Mouse (Mus musculus) bone marrow, adult 2 months (tissue): ENCODE data around the gene Kif24. TPM values are rescaled to one million over a fixed set of nuclear protein-coding genes. Genes with fewer than 3 reads are reported as not detected.

ENCODE experiments used
- H3K27ac ChIP-seq: fragments of 200-500 bp; 2 replicates; pipeline ENCODE4 v1.5.1; 2012; ENCODE audit warnings: low read depth, mild to moderate bottlenecking, control low read depth, inconsistent platforms, low read length; ENCODE audit not compliant: control insufficient read depth, poor library complexity, insufficient read depth
- H3K4me1 ChIP-seq: fragments of 200-500 bp; 2 replicates; pipeline ENCODE4 v1.6.1; 2011; ENCODE audit warnings: low read length; ENCODE audit not compliant: control insufficient read depth, insufficient read depth
- H3K4me3 ChIP-seq: fragments of 200-500 bp; replicated peaks from 2 replicates; pipeline ENCODE3; 2011; ENCODE audit warnings: mild to moderate bottlenecking, low read depth, low read length, control low read depth; ENCODE audit not compliant: control insufficient read depth
- CTCF ChIP-seq: fragments of 200-500 bp; IDR thresholded peaks from 2 replicates; pipeline ENCODE4 v1.5.1; 2011; ENCODE audit warnings: low read length, control low read depth; ENCODE audit not compliant: control insufficient read depth, insufficient read depth
- POLR2A ChIP-seq: fragments of 200-500 bp; IDR thresholded peaks from 2 replicates; pipeline ENCODE4 v1.6.1; 2011; ENCODE audit warnings: low read depth, mild to moderate bottlenecking, control low read depth, low read length, borderline replicate concordance; ENCODE audit not compliant: control insufficient read depth
- WGBS: fragments of 180-500 bp; shearing (Covaris S2); methylation state at CpG from one replicate; pipeline ENCODE4 v1.1.7; 2018; 5-methylcytosine and 5-hydroxymethylcytosine counted together
- polyA plus RNA-seq: library from polyadenylated mRNA; stranded (reverse); fragments of >200 nt; gene quantifications from 2 replicates; pipeline ENCODE4 v1.2.4, GENCODE M21; 2011; ENCODE audit warnings: low replicate concordance; ENCODE audit not compliant: missing spikeins, insufficient read depth, insufficient read length

The Kif24 gene
- polyA plus RNA-seq = 11.5 and 17.6 TPM in 2 replicates

- Histone ChIP-seq H3K4me3 (peak within 1 kb of the TSS; percentile 78), H3K4me1 (peaks cover 2% of the 10 kb centered on the region; the same call in 1 of the 2 replicates), H3K27ac (peak within 1 kb of the TSS; percentile 46)
- WGBS = under 1% methylated on average over 70 of the region's 70 CpGs
- TF ChIP-seq POLR2A (peak; percentile 48; the same call in 1 of the 2 replicates), CTCF (no peak)
Observed at GRCm38 (mm10) chr4:41464345-41465286, at the start of gene Kif24, which contains the start of gene Nudt2. Kif24 (minus strand) TSS chr4:41464887. Nudt2 (plus strand) TSS chr4:41465151.

GRCm38 (mm10) chr4:41513714-41514113 lies 49.0 kb upstream of the Kif24 start:
- H3K4me3 ChIP-seq = no peak overlapping the region
- no peak overlapping the region for H3K27ac ChIP-seq
- no peaks in the 10 kb centered on the region for H3K4me1 ChIP-seq
- no peak for TF ChIP-seq CTCF
- no peak for TF ChIP-seq POLR2A
- 25% methylated on average over 8 of the region's 8 CpGs for WGBS

- Histone ChIP-seq H3K4me3 (no peak overlapping the region), H3K4me1 (no peaks in the 10 kb centered on the region), H3K27ac (no peak overlapping the region)
- WGBS = 50% methylated on average over 4 of the region's 4 CpGs
- TF ChIP-seq CTCF = no peak
- TF ChIP-seq POLR2A = no peak
Observed at GRCm38 (mm10) chr4:41513309-41513708, 48.6 kb upstream of the Kif24 start.

GRCm38 (mm10) chr4:41507998-41508397 lies 43.3 kb upstream of the Kif24 start:
- H3K27ac ChIP-seq = no peak overlapping the region
- no peak overlapping the region for H3K4me3 ChIP-seq
- WGBS = 52% methylated on average over 7 of the region's 7 CpGs
- TF ChIP-seq POLR2A (no peak), CTCF (no peak)
- peaks cover 2% of the 10 kb centered on the region; the same call in 1 of the 2 replicates for H3K4me1 ChIP-seq

- peak overlapping the region; percentile 25 for H3K4me3 ChIP-seq
- H3K27ac ChIP-seq = no peak overlapping the region
- 14% methylated on average over 22 of the region's 22 CpGs for WGBS
- H3K4me1 ChIP-seq = peaks cover 2% of the 10 kb centered on the region; the same call in 1 of the 2 replicates
- no peak for TF ChIP-seq POLR2A
Observed at GRCm38 (mm10) chr4:41507326-41507924, 42.7 kb upstream of the Kif24 start.

GRCm38 (mm10) chr4:41506906-41507305 lies 42.2 kb upstream of the Kif24 start:
- Histone ChIP-seq H3K4me3 (peak overlapping the region; percentile 25), H3K4me1 (peaks cover 2% of the 10 kb centered on the region; the same call in 1 of the 2 replicates), H3K27ac (no peak overlapping the region)
- TF ChIP-seq POLR2A (no peak), CTCF (no peak)
- WGBS = under 1% methylated on average over 29 of the region's 29 CpGs

GRCm38 (mm10) chr4:41506156-41506555 lies 41.5 kb upstream of the Kif24 start:
- H3K27ac ChIP-seq = no peak overlapping the region
- 15% methylated on average over 13 of the region's 13 CpGs for WGBS
- no peak overlapping the region for H3K4me3 ChIP-seq
- H3K4me1 ChIP-seq = peaks cover 2% of the 10 kb centered on the region; the same call in 1 of the 2 replicates
- no peak for TF ChIP-seq POLR2A
- peak; percentile 38 for TF ChIP-seq CTCF

GRCm38 (mm10) chr4:41505131-41505551 lies 40.5 kb upstream of the Kif24 start:
- 67% methylated on average over 11 of the region's 11 CpGs for WGBS
- TF ChIP-seq CTCF (peak; percentile 21; the same call in 1 of the 2 replicates), POLR2A (no peak)
- H3K27ac ChIP-seq = no peak overlapping the region
- H3K4me1 ChIP-seq = peaks cover 2% of the 10 kb centered on the region; the same call in 1 of the 2 replicates
- H3K4me3 ChIP-seq = no peak overlapping the region
